Mouse (Mus musculus) olfactory bulb, adult 2 months (tissue): ENCODE results near the gene Kcnj6.

Experiments
- CTCF ChIP-seq: fragments of 200-500 bp; IDR thresholded peaks from 2 replicates; pipeline ENCODE4 v1.5.1; 2012; ENCODE audit warnings: low read depth, mild to moderate bottlenecking, low read length, moderate library complexity; ENCODE audit not compliant: insufficient read depth
- POLR2A ChIP-seq: fragments of 200-500 bp; IDR thresholded peaks from 2 replicates; pipeline ENCODE4 v1.6.1; 2012; ENCODE audit warnings: mild to moderate bottlenecking, low read depth, low read length, moderate library complexity; ENCODE audit not compliant: insufficient read depth

- TF ChIP-seq CTCF = no peak
- TF ChIP-seq POLR2A = no peak
These were observed 151.5 kb downstream of the Kcnj6 start for GRCm38 (mm10) chr16:94845996-94846395.
